Mouse (Mus musculus): Measurements from ENCODE around the gene Crebzf. TPM values are rescaled to one million over a fixed set of nuclear protein-coding genes. Genes with fewer than 3 reads are reported as not detected.

Gene Crebzf
- polyA plus RNA-seq, 1 experiment from 2014 or later: 20.6 TPM

DNA sequence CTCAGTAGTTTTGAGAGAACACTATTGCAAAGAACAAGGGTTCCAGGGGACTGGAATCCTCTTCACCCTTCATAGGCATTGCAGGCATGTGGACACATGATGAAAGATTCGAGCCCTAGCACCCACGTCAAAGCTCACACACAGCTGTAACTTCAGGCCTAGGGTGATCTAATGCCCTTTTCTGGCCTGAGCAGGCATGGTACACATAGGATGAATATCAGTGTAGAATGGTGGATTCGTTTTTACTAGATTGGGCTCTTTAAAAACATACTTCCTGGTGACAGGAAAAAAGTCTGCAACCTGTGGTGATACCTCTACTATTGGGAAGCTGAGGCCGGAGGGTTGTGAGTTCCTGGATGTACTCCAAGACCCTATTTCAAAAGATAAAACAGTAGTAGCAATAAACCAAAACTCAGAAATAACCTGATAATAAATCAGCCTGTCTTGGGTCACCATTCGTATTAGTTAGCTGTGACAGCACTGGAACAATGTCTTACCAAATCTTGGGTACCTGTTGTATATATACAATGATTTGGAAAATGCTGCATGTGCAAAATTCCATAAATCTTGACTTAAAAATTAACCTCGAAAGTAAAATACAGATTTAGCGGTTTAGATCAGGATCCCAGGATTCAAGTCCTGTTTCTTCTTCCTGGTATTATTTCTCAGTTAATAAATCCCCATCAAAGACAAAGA lies 13.8 kb downstream of the Crebzf start:
- 15% methylated on average over 7 of the region's 7 CpGs for WGBS
- no peak for ATAC-seq (ENCODE audit: low FRiP score, low TSS enrichment)
- peak overlapping the region; percentile 23; the same call in 1 of the 2 replicates for H3K9ac ChIP-seq (ENCODE audit: low read length)
- peak overlapping the region; percentile 81 for H3K4me3 ChIP-seq (ENCODE audit: low read depth, low read length)
- no peaks in the 10 kb centered on the region for H3K27me3 ChIP-seq (ENCODE audit: control insufficient read depth, insufficient read depth, low read length)
- no peak for DNase-seq (ENCODE audit: low spot score)
- H3K4me1 ChIP-seq (replicated peaks; ENCODE audit: control insufficient read depth, insufficient read depth): peaks cover 2% of the 10 kb centered on the region; the same call in 1 of the 2 replicates
- peak overlapping the region; percentile 69 for H3K4me2 ChIP-seq (replicated peaks; ENCODE audit: low read depth)
- TF ChIP-seq CTCF (IDR thresholded peaks at IDR 0.05; ENCODE audit: low read depth) (no peak), EP300 (optimal IDR thresholded peaks at IDR 0.05) (no peak)
- H3K9me3 ChIP-seq (ENCODE audit: control insufficient read depth, low read length): no peaks in the 10 kb centered on the region
- H3K27ac ChIP-seq (replicated peaks): peak overlapping the region; percentile 45; the same call in 1 of the 2 replicates
- H3K36me3 ChIP-seq (ENCODE audit: control insufficient read depth, insufficient read depth, low read length): 0 out of 2 replicates have a peak, but pooled peaks cover 5% of the 10 kb centered on the region

DNA sequence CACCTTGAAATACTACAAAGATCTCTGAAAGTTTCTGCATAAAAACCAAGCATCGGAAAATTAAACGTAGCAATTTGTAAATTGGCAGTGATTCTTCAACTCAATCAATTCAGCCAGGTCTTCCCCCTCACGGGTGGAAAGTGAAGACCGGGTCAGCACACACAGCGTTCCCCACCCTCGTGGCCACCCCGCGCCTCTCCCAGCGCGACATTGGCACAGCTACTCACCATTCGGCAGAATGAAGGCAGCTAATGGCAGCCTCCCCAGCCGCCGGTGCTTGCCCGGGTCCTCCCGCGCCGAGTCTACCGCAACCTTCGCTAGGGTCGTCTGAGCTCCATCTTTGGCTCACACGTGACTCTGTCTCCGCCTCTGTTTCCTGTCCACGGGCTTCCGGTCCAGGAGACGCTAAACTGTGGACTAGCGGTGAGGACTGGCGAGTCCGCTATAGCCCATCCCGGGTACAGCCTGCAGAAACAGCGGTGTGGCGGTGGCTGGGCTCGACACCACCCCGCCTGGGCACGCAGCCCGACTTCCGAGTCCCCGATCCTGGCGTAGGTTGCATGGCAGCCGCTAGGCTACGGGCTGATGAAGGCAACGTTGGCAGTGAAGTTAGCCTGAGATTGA lies 14.4 kb downstream of the Crebzf start, which contains the start of gene Tmem126a:
Tmem126a (minus strand) TSS at position 385 of the 624 bp plus-strand sequence.
- H3K4me2 ChIP-seq (replicated peaks; ENCODE audit: low read depth): peak within 1 kb of the TSS; percentile 69
- no peak for TF ChIP-seq EP300 (optimal IDR thresholded peaks at IDR 0.05)
- TF ChIP-seq CTCF (IDR thresholded peaks at IDR 0.05; ENCODE audit: low read depth): peak; percentile 52
- DNase-seq (ENCODE audit: low spot score) (peak; percentile 87), ATAC-seq (ENCODE audit: low FRiP score, low TSS enrichment) (peak; percentile 97)
- peak within 1 kb of the TSS; percentile 79 for H3K9ac ChIP-seq (ENCODE audit: low read length)
- no peaks in the 10 kb centered on the region for H3K9me3 ChIP-seq (ENCODE audit: control insufficient read depth, low read length)
- H3K27ac ChIP-seq (replicated peaks): peak within 1 kb of the TSS; percentile 87
- H3K4me1 ChIP-seq (replicated peaks; ENCODE audit: control insufficient read depth, insufficient read depth): peaks cover 2% of the 10 kb centered on the region; the same call in 1 of the 2 replicates
- peak within 1 kb of the TSS; percentile 81 for H3K4me3 ChIP-seq (ENCODE audit: low read depth, low read length)
- WGBS: under 1% methylated on average over 41 of the region's 41 CpGs
- H3K27me3 ChIP-seq (ENCODE audit: control insufficient read depth, insufficient read depth, low read length): no peaks in the 10 kb centered on the region
- 0 out of 2 replicates have a peak, but pooled peaks cover 5% of the 10 kb centered on the region for H3K36me3 ChIP-seq (ENCODE audit: control insufficient read depth, insufficient read depth, low read length)

DNA sequence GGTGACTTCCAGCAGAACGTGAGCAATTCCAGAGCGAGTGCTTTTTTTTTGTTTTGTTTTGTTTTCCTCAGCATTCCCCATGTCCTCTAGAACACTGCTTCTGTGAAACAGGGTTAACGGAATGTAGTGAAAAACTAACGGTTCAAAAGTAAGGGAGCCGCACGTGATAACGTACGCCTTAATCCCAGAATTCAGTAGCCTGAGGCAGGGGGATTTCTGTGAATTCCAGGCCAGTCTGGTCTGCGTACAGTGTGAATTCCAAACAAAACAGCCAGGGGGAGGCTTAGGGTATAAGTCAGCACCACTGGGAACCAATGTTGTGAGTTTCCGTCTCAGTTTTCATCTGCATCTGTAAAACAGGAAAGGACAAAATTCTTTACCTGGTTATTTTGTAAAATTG lies 15.0 kb downstream of the Crebzf start:
- Histone ChIP-seq H3K36me3 (ENCODE audit: control insufficient read depth, insufficient read depth, low read length) (0 out of 2 replicates have a peak, but pooled peaks cover 5% of the 10 kb centered on the region), H3K27ac (replicated peaks) (peak overlapping the region; percentile 78), H3K4me2 (replicated peaks; ENCODE audit: low read depth) (peak overlapping the region; percentile 69), H3K9me3 (ENCODE audit: control insufficient read depth, low read length) (no peaks in the 10 kb centered on the region), H3K4me3 (ENCODE audit: low read depth, low read length) (peak overlapping the region; percentile 81), H3K9ac (ENCODE audit: low read length) (peak overlapping the region; percentile 79), H3K27me3 (ENCODE audit: control insufficient read depth, insufficient read depth, low read length) (no peaks in the 10 kb centered on the region), H3K4me1 (replicated peaks; ENCODE audit: control insufficient read depth, insufficient read depth) (peaks cover 2% of the 10 kb centered on the region; the same call in 1 of the 2 replicates)
- TF ChIP-seq CTCF (IDR thresholded peaks at IDR 0.05; ENCODE audit: low read depth): peak; percentile 47
- TF ChIP-seq EP300 (optimal IDR thresholded peaks at IDR 0.05): no peak
- WGBS: 6% methylated on average over 10 of the region's 10 CpGs
- ATAC-seq (ENCODE audit: low FRiP score, low TSS enrichment) (peak; percentile 25; the same call in 1 of the 2 replicates), DNase-seq (ENCODE audit: low spot score) (no peak)

DNA sequence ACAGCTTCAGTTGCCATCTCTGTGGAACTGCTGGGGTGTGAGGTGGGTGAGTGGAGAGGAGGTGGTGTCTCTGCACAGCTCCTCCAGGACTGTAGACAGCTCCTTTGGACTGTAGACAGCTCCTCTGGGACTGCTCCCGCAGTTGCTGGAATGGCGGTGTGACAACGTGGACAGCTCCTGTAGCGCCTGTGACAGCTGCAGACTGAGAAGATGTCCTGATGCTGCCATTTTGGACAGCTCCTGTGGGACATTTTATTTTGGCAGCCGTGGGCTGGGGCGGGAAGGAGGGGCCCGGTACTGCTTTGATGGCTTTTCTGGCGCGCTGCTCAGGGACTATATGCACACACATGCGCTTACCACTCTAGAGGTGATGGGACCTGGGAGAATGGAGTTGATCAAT lies 17.8 kb downstream of the Crebzf start:
- no peak for TF ChIP-seq EP300 (optimal IDR thresholded peaks at IDR 0.05)
- no peak for ATAC-seq (ENCODE audit: low FRiP score, low TSS enrichment)
- no peaks in the 10 kb centered on the region for H3K27me3 ChIP-seq (ENCODE audit: control insufficient read depth, insufficient read depth, low read length)
- H3K9me3 ChIP-seq (ENCODE audit: control insufficient read depth, low read length): no peaks in the 10 kb centered on the region
- no peak for DNase-seq (ENCODE audit: low spot score)
- no peak overlapping the region for H3K9ac ChIP-seq (ENCODE audit: low read length)
- H3K4me2 ChIP-seq (replicated peaks; ENCODE audit: low read depth): no peak overlapping the region
- 53% methylated on average over 10 of the region's 10 CpGs for WGBS
- no peak overlapping the region for H3K4me3 ChIP-seq (ENCODE audit: low read depth, low read length)
- H3K4me1 ChIP-seq (replicated peaks; ENCODE audit: control insufficient read depth, insufficient read depth): peaks cover 2% of the 10 kb centered on the region; the same call in 1 of the 2 replicates
- H3K27ac ChIP-seq (replicated peaks): no peak overlapping the region
- H3K36me3 ChIP-seq (ENCODE audit: control insufficient read depth, insufficient read depth, low read length): no peaks in the 10 kb centered on the region

DNA sequence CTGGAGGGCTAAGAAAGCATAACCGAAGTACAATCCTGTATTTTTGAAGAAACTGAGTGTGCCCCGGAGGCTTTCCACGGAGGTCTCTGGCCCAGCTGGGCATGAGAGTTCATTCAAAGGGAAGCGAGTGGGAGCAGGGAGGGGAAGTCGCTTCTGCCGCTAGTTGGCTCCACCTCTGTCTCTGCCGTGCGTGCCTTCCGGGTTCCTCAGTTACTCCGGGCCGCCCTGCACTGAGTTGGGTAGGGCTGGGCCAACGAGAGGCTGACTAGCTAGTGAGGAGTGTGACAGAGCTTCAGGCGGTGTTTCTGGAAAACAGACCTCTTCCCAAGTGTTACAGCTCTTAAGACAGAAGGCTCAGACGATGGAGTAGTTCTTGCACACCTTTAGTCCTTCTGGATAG lies 18.4 kb downstream of the Crebzf start:
- Histone ChIP-seq H3K4me3 (ENCODE audit: low read depth, low read length) (no peak overlapping the region), H3K4me1 (replicated peaks; ENCODE audit: control insufficient read depth, insufficient read depth) (peaks cover 2% of the 10 kb centered on the region; the same call in 1 of the 2 replicates), H3K27me3 (ENCODE audit: control insufficient read depth, insufficient read depth, low read length) (no peaks in the 10 kb centered on the region), H3K9ac (ENCODE audit: low read length) (peak overlapping the region; percentile 23; the same call in 1 of the 2 replicates), H3K9me3 (ENCODE audit: control insufficient read depth, low read length) (no peaks in the 10 kb centered on the region), H3K4me2 (replicated peaks; ENCODE audit: low read depth) (no peak overlapping the region; the same call in 1 of the 2 replicates), H3K36me3 (ENCODE audit: control insufficient read depth, insufficient read depth, low read length) (no peaks in the 10 kb centered on the region), H3K27ac (replicated peaks) (no peak overlapping the region)
- peak; percentile 55 for DNase-seq (ENCODE audit: low spot score)
- 0 out of 2 replicates have a peak, but pooled peaks have one; percentile 26 for ATAC-seq (ENCODE audit: low FRiP score, low TSS enrichment)
- WGBS: 20% methylated on average over 14 of the region's 14 CpGs
- TF ChIP-seq CTCF (IDR thresholded peaks at IDR 0.05; ENCODE audit: low read depth) (peak; percentile 62), EP300 (optimal IDR thresholded peaks at IDR 0.05) (no peak)
